Mouse (Mus musculus): ENCODE results near the gene Naa20.

GRCm38 (mm10) chr2:145866695-145867449, 35.0 kb upstream of the Naa20 start:
- TF ChIP-seq CTCF (IDR thresholded peaks at IDR 0.05; ENCODE audit: low read depth) (no peak), EP300 (IDR thresholded peaks at IDR 0.05; ENCODE audit: low read depth) (no peak)
